Mouse (Mus musculus) neural tube, embryonic 13.5 days (tissue): ENCODE data around the gene Atp23. TPM values are rescaled to one million over a fixed set of nuclear protein-coding genes. Genes with fewer than 3 reads are reported as not detected.

Source experiments
- ATAC-seq: fragments of 200-750 bp; cut with Nextera tagmentation; 2 replicates; pipeline ENCODE4 v1.8.0; 2017; ENCODE audit warnings: low read depth, mild to moderate bottlenecking, moderate TSS enrichment, moderate library complexity
- H3K27ac ChIP-seq: fragments of 300-500 bp; sonication (generic); replicated peaks from 2 replicates; pipeline ENCODE4 v1.5.1; 2015; ENCODE audit warnings: moderate library complexity, mild to moderate bottlenecking, inconsistent platforms
- H3K27me3 ChIP-seq: fragments of 300-500 bp; sonication (generic); 2 replicates; pipeline ENCODE4 v1.6.1; 2015; ENCODE audit warnings: mild to moderate bottlenecking, inconsistent platforms
- H3K36me3 ChIP-seq: fragments of 300-500 bp; sonication (generic); 2 replicates; pipeline ENCODE4 v1.6.1; 2015; ENCODE audit warnings: mild to moderate bottlenecking, inconsistent platforms
- H3K4me1 ChIP-seq: fragments of 300-500 bp; sonication (generic); replicated peaks from 2 replicates; pipeline ENCODE4 v1.6.1; 2015; ENCODE audit warnings: inconsistent platforms
- H3K4me2 ChIP-seq: fragments of 300-500 bp; sonication (generic); 2 replicates; pipeline ENCODE4 v1.6.1; 2015; ENCODE audit warnings: inconsistent platforms, mild to moderate bottlenecking, moderate library complexity
- H3K4me3 ChIP-seq: fragments of 300-500 bp; sonication (generic); 2 replicates; pipeline ENCODE4 v1.5.1; 2015; ENCODE audit warnings: mild to moderate bottlenecking, inconsistent platforms
- H3K9ac ChIP-seq: fragments of 300-500 bp; sonication (generic); 2 replicates; pipeline ENCODE4 v1.6.1; 2015; ENCODE audit warnings: moderate library complexity, mild to moderate bottlenecking, inconsistent platforms
- H3K9me3 ChIP-seq: fragments of 300-500 bp; sonication (generic); 2 replicates; pipeline ENCODE4 v1.6.1; 2016; ENCODE audit warnings: inconsistent platforms
- WGBS: fragments of 180-500 bp; shearing (Covaris S2); methylation state at CpG from one replicate; pipeline ENCODE4 v1.1.7; 2015; 5-methylcytosine and 5-hydroxymethylcytosine counted together
- polyA plus RNA-seq: library from polyadenylated mRNA; unstranded; fragments of >200 nt; fragmentation: Nextera tagmentation; extraction: Ambion mirVana; gene quantifications from 2 replicates; pipeline ENCODE4 v1.2.1, GENCODE M21; 2015

Atp23 gene
- polyA plus RNA-seq, 1 experiment from 2014 or later: 10.5 TPM

DNA sequence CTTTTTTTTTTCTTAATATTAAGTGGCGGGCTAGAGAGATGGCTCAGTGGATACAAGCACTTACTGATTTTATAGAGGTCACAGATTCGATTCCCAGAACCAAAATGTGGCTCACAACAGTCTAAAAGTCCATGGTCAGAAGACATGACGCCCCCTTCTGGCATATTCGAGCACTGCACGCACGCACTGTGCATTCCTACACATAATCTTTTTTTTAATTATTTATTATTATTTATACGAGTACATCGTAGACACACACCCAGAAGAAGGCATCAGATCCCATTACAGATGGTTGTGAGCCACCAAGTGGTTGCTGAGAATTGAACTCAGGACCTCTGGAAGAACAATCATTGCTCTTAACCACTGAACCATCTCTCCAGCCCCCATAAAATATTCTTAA is 3.9 kb upstream of the Atp23 start:
- H3K4me1 ChIP-seq: peaks cover 7% of the 10 kb centered on the region
- peak overlapping the region; percentile 79 for H3K4me2 ChIP-seq
- no peak for ATAC-seq
- H3K27me3 ChIP-seq: no peaks in the 10 kb centered on the region
- H3K36me3 ChIP-seq: no peaks in the 10 kb centered on the region
- whole genome bisulfite sequencing: 68% methylated on average over 8 of the region's 8 CpGs
- peak overlapping the region; percentile 83 for H3K27ac ChIP-seq
- 0 out of 2 replicates have a peak, but pooled peaks cover 2% of the 10 kb centered on the region for H3K9me3 ChIP-seq
- peak overlapping the region; percentile 49 for H3K4me3 ChIP-seq
- peak overlapping the region; percentile 75 for H3K9ac ChIP-seq

DNA sequence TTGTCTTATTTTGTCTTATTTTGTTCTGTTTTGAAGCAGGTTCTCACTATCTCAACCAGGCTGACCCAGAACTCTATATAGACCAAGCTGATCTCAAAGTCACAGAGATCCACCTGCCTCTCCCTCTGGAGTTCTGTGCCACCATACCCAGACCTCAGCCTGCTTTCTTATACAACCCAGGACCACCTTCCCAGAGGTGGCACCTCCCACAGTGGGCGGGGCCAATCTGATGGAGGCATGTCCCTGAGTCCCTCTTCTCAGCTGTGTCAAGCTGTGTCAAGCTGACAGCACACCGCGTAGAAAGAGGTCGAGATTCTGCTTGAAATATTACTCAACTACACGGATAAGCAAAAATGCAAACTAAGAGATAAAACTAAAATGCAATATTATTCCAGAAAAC is 3.1 kb upstream of the Atp23 start:
- Histone ChIP-seq H3K27ac (no peak overlapping the region), H3K36me3 (no peaks in the 10 kb centered on the region), H3K27me3 (no peaks in the 10 kb centered on the region), H3K9ac (no peak overlapping the region), H3K4me3 (no peak overlapping the region), H3K4me2 (no peak overlapping the region), H3K9me3 (0 out of 2 replicates have a peak, but pooled peaks cover 2% of the 10 kb centered on the region), H3K4me1 (peaks cover 10% of the 10 kb centered on the region)
- 33% methylated on average over 5 of the region's 5 CpGs for WGBS
- no peak for ATAC-seq

- Histone ChIP-seq H3K9me3 (no peaks in the 10 kb centered on the region), H3K27me3 (no peaks in the 10 kb centered on the region), H3K4me2 (peak overlapping the region; percentile 98), H3K27ac (no peak overlapping the region), H3K36me3 (0 out of 2 replicates have a peak, but pooled peaks cover 4% of the 10 kb centered on the region), H3K9ac (peak overlapping the region; percentile 79; the same call in 1 of the 2 replicates), H3K4me1 (peaks cover 10% of the 10 kb centered on the region), H3K4me3 (peak overlapping the region; percentile 76)
- ATAC-seq: peak; percentile 20; the same call in 1 of the 2 replicates
- WGBS: 3% methylated on average over 4 of the region's 4 CpGs
Measured at GRCm38 (mm10) chr10:126901488-126901843, 311 bp upstream of the Atp23 start.

- H3K4me2 ChIP-seq: no peak overlapping the region
- no peak overlapping the region for H3K4me3 ChIP-seq
- H3K36me3 ChIP-seq: peaks cover 34% of the 10 kb centered on the region
- no peak for ATAC-seq
- 44% methylated on average over 6 of the region's 6 CpGs for WGBS
- peaks cover 10% of the 10 kb centered on the region for H3K4me1 ChIP-seq
- no peak overlapping the region for H3K9ac ChIP-seq
- no peaks in the 10 kb centered on the region for H3K9me3 ChIP-seq
- no peak overlapping the region for H3K27ac ChIP-seq
- no peaks in the 10 kb centered on the region for H3K27me3 ChIP-seq
Measured at GRCm38 (mm10) chr10:126895891-126896290, 5.3 kb downstream of the Atp23 start.

- Histone ChIP-seq H3K4me3 (no peak overlapping the region), H3K27me3 (no peaks in the 10 kb centered on the region), H3K4me2 (no peak overlapping the region), H3K4me1 (no peaks in the 10 kb centered on the region), H3K36me3 (peaks cover 51% of the 10 kb centered on the region), H3K9ac (no peak overlapping the region), H3K9me3 (no peaks in the 10 kb centered on the region), H3K27ac (no peak overlapping the region)
- ATAC-seq: no peak
- WGBS: 96% methylated on average over 15 of the region's 15 CpGs
Measured at GRCm38 (mm10) chr10:126894061-126894460, 7.1 kb downstream of the Atp23 start.

DNA sequence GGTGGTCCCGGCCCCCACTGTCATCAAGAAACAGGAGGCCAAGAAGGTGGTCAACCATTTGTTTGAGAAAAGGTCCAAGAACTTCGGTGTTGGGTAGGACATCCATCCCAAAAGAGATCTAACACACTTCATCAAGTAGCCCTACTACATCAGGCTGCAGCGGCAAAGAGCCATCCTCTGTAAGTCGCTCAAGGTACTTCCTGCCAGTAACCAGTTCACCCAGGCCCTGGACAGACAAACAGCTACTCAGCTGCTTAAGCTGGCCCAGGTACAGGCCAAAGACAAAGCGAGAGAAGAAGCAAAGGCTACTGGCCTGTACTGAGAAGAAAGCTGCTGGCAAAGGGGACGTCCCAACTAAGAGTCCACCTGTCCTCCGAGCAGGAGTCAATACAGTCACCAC is 8.0 kb downstream of the Atp23 start:
- Histone ChIP-seq H3K27ac (no peak overlapping the region), H3K9me3 (peaks cover 3% of the 10 kb centered on the region), H3K4me3 (no peak overlapping the region), H3K27me3 (no peaks in the 10 kb centered on the region), H3K4me1 (no peaks in the 10 kb centered on the region), H3K4me2 (no peak overlapping the region), H3K36me3 (peaks cover 59% of the 10 kb centered on the region), H3K9ac (no peak overlapping the region)
- no peak for ATAC-seq
- WGBS: 90% methylated on average over 7 of the region's 7 CpGs

DNA sequence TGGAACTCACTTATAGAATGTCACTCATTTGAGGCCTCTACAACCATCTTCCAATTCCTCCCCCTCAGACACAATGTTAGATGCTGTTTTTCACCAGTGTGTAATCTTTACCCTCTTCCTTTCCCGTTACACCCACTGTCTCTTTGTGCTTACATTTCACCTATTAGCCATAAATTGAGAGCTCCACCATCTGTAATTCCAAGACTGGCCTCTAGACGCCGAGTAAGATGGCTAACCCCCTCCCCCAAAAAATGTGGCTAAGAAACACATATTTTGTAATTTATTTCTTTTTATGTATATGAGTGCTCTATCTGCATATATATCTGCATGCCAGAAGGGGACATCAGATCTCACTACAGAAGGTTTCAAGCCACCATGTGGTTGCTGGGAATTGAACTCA is 27.4 kb downstream of the Atp23 start:
- H3K9me3 ChIP-seq: no peaks in the 10 kb centered on the region
- H3K27ac ChIP-seq: no peak overlapping the region
- no peak overlapping the region for H3K4me3 ChIP-seq
- no peak overlapping the region for H3K4me2 ChIP-seq
- H3K9ac ChIP-seq: no peak overlapping the region
- H3K36me3 ChIP-seq: no peaks in the 10 kb centered on the region
- ATAC-seq: no peak
- H3K4me1 ChIP-seq: 0 out of 2 replicates have a peak, but pooled peaks cover 4% of the 10 kb centered on the region
- no peaks in the 10 kb centered on the region for H3K27me3 ChIP-seq
- 90% methylated on average over 3 of the region's 3 CpGs for WGBS

GRCm38 (mm10) chr10:126872256-126872655 is 28.9 kb downstream of the Atp23 start:
- 74% methylated on average over 5 of the region's 5 CpGs for WGBS
- 0 out of 2 replicates have a peak, but pooled peaks cover 4% of the 10 kb centered on the region for H3K4me1 ChIP-seq
- no peaks in the 10 kb centered on the region for H3K27me3 ChIP-seq
- H3K36me3 ChIP-seq: no peaks in the 10 kb centered on the region
- no peak overlapping the region for H3K4me3 ChIP-seq
- ATAC-seq: no peak
- H3K9me3 ChIP-seq: no peaks in the 10 kb centered on the region
- no peak overlapping the region for H3K9ac ChIP-seq
- no peak overlapping the region for H3K4me2 ChIP-seq
- no peak overlapping the region for H3K27ac ChIP-seq

DNA sequence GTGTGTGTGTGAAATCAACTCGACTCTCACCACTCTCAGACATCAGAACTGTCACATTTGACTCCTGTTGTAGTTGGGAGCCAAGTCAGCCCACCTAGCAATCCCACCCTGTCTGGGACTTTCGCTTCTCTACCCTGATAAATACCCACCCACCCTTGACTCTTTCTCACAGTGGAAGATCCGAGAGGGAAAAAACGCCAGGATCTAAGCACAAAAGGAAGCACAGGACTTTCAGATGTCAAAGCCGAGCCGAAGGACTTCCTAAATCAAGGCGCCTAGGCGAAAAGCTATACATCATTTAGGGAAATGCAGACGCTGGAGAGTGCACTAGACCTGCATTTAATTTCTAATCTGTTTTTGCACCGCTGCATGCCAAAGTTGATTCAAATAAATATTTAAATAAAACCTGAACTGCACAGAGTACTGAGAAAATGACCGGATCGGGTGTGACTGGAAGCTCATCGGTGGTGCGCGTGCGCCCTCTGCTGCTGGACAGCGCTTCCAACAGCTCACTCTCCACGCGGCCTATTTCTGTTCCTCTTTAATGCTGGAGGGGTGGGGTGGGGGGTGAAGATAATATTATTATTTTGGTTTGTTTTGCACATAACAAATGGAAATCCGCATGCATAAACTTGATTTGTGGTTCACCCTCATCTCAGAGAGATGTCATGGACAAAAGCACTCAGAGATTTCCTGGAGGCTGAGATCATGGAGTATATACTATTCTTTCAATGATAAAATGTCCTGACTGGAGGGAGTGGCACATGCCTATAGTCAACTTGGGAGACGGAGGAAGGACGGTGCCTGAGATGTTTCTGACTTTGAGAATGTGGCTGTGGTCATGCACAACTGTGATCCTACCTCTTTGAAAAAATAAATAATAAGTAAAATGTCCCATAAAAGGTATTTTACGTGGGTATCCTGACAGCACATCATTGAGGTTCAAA is 31.5 kb downstream of the Atp23 start:
- peak; percentile 74 for ATAC-seq
- H3K27ac ChIP-seq: no peak overlapping the region
- no peaks in the 10 kb centered on the region for H3K27me3 ChIP-seq

DNA sequence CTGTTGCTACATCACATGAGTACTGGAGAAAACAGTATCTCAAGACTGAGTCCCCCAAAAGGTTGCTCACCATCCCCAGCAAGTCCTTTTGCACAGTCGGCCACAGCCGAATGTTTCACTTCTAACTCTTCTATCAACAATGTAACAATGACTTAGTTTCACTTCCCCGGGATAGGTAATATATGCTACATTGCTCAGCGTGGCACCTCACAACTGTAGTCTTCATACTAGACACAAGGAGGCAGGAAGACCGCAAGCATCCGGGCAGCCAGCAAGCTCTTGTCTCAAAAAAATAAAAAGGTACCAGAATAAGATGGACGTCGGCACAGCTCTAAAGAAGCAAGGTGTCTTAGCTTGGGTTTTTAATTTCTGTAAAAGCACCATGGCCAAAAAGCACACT is 35.9 kb downstream of the Atp23 start:
- ATAC-seq: no peak
- H3K36me3 ChIP-seq: no peaks in the 10 kb centered on the region
- no peak overlapping the region for H3K9ac ChIP-seq
- no peak overlapping the region for H3K4me2 ChIP-seq
- no peak overlapping the region for H3K4me3 ChIP-seq
- no peak overlapping the region for H3K27ac ChIP-seq
- no peaks in the 10 kb centered on the region for H3K27me3 ChIP-seq
- 92% methylated on average over 8 of the region's 8 CpGs for WGBS
- H3K4me1 ChIP-seq: 0 out of 2 replicates have a peak, but pooled peaks cover 4% of the 10 kb centered on the region
- no peaks in the 10 kb centered on the region for H3K9me3 ChIP-seq

More for the DNA sequence above, 31.5 kb downstream of the Atp23 start:
- Histone ChIP-seq H3K4me2 (peak overlapping the region; percentile 49), H3K4me3 (peak overlapping the region; percentile 20), H3K36me3 (no peaks in the 10 kb centered on the region), H3K9me3 (no peaks in the 10 kb centered on the region), H3K9ac (0 out of 2 replicates have a peak overlapping the region, but pooled peaks have one; percentile 38), H3K4me1 (0 out of 2 replicates have a peak, but pooled peaks cover 4% of the 10 kb centered on the region)
- 26% methylated on average over 23 of the region's 23 CpGs for WGBS

- Histone ChIP-seq H3K4me3 (no peak overlapping the region), H3K9ac (no peak overlapping the region), H3K9me3 (no peaks in the 10 kb centered on the region), H3K27ac (no peak overlapping the region), H3K4me2 (no peak overlapping the region), H3K36me3 (no peaks in the 10 kb centered on the region), H3K4me1 (no peaks in the 10 kb centered on the region), H3K27me3 (no peaks in the 10 kb centered on the region)
- 74% methylated on average over 12 of the region's 12 CpGs for WGBS
- no peak for ATAC-seq
Measured at GRCm38 (mm10) chr10:126862193-126862592, 39.0 kb downstream of the Atp23 start.

DNA sequence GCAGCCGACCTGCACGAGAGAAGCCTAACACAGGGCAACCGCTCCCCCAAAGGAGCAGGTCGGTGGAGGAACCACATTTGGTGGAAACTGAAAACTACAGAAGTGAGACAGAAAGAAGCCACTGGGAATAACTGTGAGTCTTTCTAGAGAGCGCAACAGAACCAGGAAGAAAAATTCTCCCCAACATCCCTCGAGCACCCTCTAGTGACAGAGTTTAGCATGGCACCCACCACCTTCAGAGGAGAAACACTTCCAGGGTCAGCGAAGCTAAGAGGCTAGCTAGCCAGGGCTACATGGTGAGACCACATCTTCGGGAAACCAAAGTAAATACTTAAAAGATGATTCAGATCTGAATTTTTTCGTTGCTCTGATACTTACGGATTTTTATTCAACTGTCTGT is 47.9 kb downstream of the Atp23 start:
- no peak overlapping the region for H3K27ac ChIP-seq
- no peak overlapping the region for H3K4me2 ChIP-seq
- ATAC-seq: no peak
- no peaks in the 10 kb centered on the region for H3K27me3 ChIP-seq
- no peak overlapping the region for H3K9ac ChIP-seq
- WGBS: 82% methylated on average over 10 of the region's 10 CpGs
- H3K4me1 ChIP-seq: no peaks in the 10 kb centered on the region
- H3K9me3 ChIP-seq: no peaks in the 10 kb centered on the region
- no peaks in the 10 kb centered on the region for H3K36me3 ChIP-seq
- no peak overlapping the region for H3K4me3 ChIP-seq
